Mouse (Mus musculus): ENCODE results near the gene Olfr1412.

DNA sequence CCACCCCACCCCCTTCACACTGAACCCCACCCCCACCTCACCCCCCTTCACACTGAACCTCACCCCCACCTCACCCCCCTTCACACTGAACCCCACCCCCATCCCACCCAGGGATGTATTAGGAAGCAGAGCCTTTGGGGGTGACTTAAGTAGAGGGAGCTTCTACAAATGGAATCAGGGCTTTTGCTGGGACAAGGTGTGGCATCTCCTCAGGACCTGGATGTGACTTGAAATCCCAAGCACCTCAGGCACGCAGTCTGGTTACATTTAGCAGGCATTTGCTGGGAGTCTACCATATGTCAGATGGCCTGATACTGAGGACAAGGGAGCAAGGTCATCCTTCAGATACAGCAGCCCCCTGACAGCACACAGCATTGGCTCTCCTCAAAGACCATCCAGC is 49.0 kb downstream of the Olfr1412 start:
- TF ChIP-seq CTCF (IDR thresholded peaks at IDR 0.05; ENCODE audit: control insufficient read depth, insufficient read depth, insufficient replicate concordance, low read depth, low read length), result no peak
- no peak for TF ChIP-seq POLR2A (IDR thresholded peaks at IDR 0.05; ENCODE audit: control insufficient read depth, low read depth, low read length)
